8 mouse cellular contexts compared by ENCODE assay signal in genomic region chr7:30423071-30423641, GRCm38 (mm10). TPM values are rescaled to one million over a fixed set of nuclear protein-coding genes. Genes with fewer than 3 reads are reported as not detected.
DNase-seq lines count a peak whose midpoint lies in the region; ATAC-seq and TF ChIP-seq lines count a peak whose summit lies in the region.

No protein-coding gene starts in this region.

- WGBS in forebrain, embryonic 16.5 days = 49% methylated on average over 23 of the region's 23 CpGs
- 36% methylated on average over 23 of the region's 23 CpGs for WGBS in intestine, embryonic 15.5 days
- 12% methylated on average over 23 of the region's 23 CpGs for WGBS in liver, embryonic 16.5 days (ENCODE audit: insufficient replicate concordance)

- H3K27ac ChIP-seq in ES-E14 (ENCODE audit: insufficient read depth, low read depth, low read length, poor library complexity, severe bottlenecking) = no peak overlapping the region
- no peak overlapping the region for H3K27ac ChIP-seq in forebrain, embryonic 16.5 days (ENCODE audit: low read length)
- H3K27ac ChIP-seq in intestine, embryonic 15.5 days = peak overlapping the region; percentile 38; the same call in 1 of the 2 replicates
- H3K27ac ChIP-seq in liver, embryonic 16.5 days (ENCODE audit: low read length) = peak overlapping the region; percentile 64

- peak overlapping the region; percentile 79 to 86 for H3K4me3 ChIP-seq in ES-E14 (ENCODE audit: insufficient read depth in 1 of 2, low read depth in 1 of 2, low read length in 2 of 2, poor library complexity in 1 of 2, severe bottlenecking in 1 of 2)
- H3K4me3 ChIP-seq in forebrain, embryonic 16.5 days (replicated peaks; ENCODE audit: low read length) = peak overlapping the region; percentile 65
- H3K4me3 ChIP-seq in intestine, embryonic 15.5 days (replicated peaks) = peak overlapping the region; percentile 52
- H3K4me3 ChIP-seq in liver, embryonic 16.5 days (ENCODE audit: low read depth, low read length) = peak overlapping the region; percentile 64

- peaks cover 5% of the 10 kb centered on the region; the same call in 1 of the 2 replicates for H3K27me3 ChIP-seq in forebrain, embryonic 16.5 days (replicated peaks; ENCODE audit: control insufficient read depth, insufficient read depth, low read length)
- no peaks in the 10 kb centered on the region for H3K27me3 ChIP-seq in intestine, embryonic 15.5 days (replicated peaks)
- peaks cover 3% of the 10 kb centered on the region; the same call in 1 of the 2 replicates for H3K27me3 ChIP-seq in liver, embryonic 16.5 days (ENCODE audit: control insufficient read depth, insufficient read depth, low read depth, low read length)

- ATAC-seq in forebrain, embryonic 16.5 days = no peak
- no peak for ATAC-seq in intestine, embryonic 15.5 days
- no peak for ATAC-seq in liver, embryonic 16.5 days (ENCODE audit: low read depth)

- peak; percentile 52 for DNase-seq in cerebellum, adult 8-10 months
- DNase-seq in cerebellum, adult 11 months = no peak
- no peak for DNase-seq in ES-E14 (ENCODE audit: low read depth, low spot score)
- DNase-seq in right cerebral cortex, postnatal 10 days (ENCODE audit: low spot score in 2 of 2) = peak; percentile 57 to 63
- DNase-seq in embryo, embryonic 10 days (ENCODE audit: low spot score) = no peak

- H3K36me3 ChIP-seq in ES-E14 (ENCODE audit: control insufficient read depth, insufficient read depth, low read length, poor library complexity, severe bottlenecking) = peaks cover 38% of the 10 kb centered on the region
- no peaks in the 10 kb centered on the region; the same call in 1 of the 2 replicates for H3K36me3 ChIP-seq in forebrain, embryonic 16.5 days (ENCODE audit: control insufficient read depth, insufficient read depth)
- peaks cover 4% of the 10 kb centered on the region; the same call in 1 of the 2 replicates for H3K36me3 ChIP-seq in intestine, embryonic 15.5 days
- H3K36me3 ChIP-seq in liver, embryonic 16.5 days (ENCODE audit: control insufficient read depth, insufficient read depth) = no peaks in the 10 kb centered on the region

- peaks cover 0 to 1% of the 10 kb centered on the region in 2 experiments; a peak in 1 of 4 replicates for H3K4me1 ChIP-seq in ES-E14 (ENCODE audit: control insufficient read depth in 2 of 2, insufficient read depth in 2 of 2, low read length in 2 of 2, poor library complexity in 1 of 2)
- H3K4me1 ChIP-seq in forebrain, embryonic 16.5 days (replicated peaks; ENCODE audit: control insufficient read depth, insufficient read depth, low read length) = peaks cover 12% of the 10 kb centered on the region
- peaks cover 13% of the 10 kb centered on the region; the same call in 1 of the 2 replicates for H3K4me1 ChIP-seq in intestine, embryonic 15.5 days (replicated peaks)
- peaks cover 15% of the 10 kb centered on the region for H3K4me1 ChIP-seq in liver, embryonic 16.5 days (ENCODE audit: control insufficient read depth, low read depth, low read length)

- H3K4me2 ChIP-seq in forebrain, embryonic 16.5 days (ENCODE audit: low read length) = peak overlapping the region; percentile 69
- H3K4me2 ChIP-seq in intestine, embryonic 15.5 days (replicated peaks) = peak overlapping the region; percentile 87
- peak overlapping the region; percentile 87 for H3K4me2 ChIP-seq in liver, embryonic 16.5 days (ENCODE audit: low read depth, low read length)

- H3K9me3 ChIP-seq in ES-E14 (ENCODE audit: control insufficient read depth, insufficient read depth, low read depth, low read length) = no peaks in the 10 kb centered on the region
- no peaks in the 10 kb centered on the region for H3K9me3 ChIP-seq in forebrain, embryonic 16.5 days (ENCODE audit: control insufficient read depth, low read length)
- no peaks in the 10 kb centered on the region; the same call in 1 of the 2 replicates for H3K9me3 ChIP-seq in intestine, embryonic 15.5 days
- no peaks in the 10 kb centered on the region for H3K9me3 ChIP-seq in liver, embryonic 16.5 days (replicated peaks; ENCODE audit: control insufficient read depth, low read length)

- peak overlapping the region; percentile 74 for H3K9ac ChIP-seq in ES-E14 (ENCODE audit: insufficient read depth, low read depth, low read length, poor library complexity, severe bottlenecking)
- H3K9ac ChIP-seq in forebrain, embryonic 16.5 days (replicated peaks; ENCODE audit: low read depth, low read length) = peak overlapping the region; percentile 71
- peak overlapping the region; percentile 53 for H3K9ac ChIP-seq in intestine, embryonic 15.5 days
- peak overlapping the region; percentile 15; the same call in 1 of the 2 replicates for H3K9ac ChIP-seq in liver, embryonic 16.5 days (ENCODE audit: low read depth, low read length)

- in situ Hi-C loops in ES-E14 (cut with MboI; ENCODE audit: low sequenced_read_pairs in 2 of 2, unreplicated experiment in 2 of 2) = no loop called here

TF ChIP-seq in ES-E14, 5 proteins besides CTCF, POLR2A, EP300 and RAD21:
- TF ChIP-seq MAFK (IDR thresholded peaks at IDR 0.05; ENCODE audit: insufficient read depth, low read depth, low read length) = no peak
- peak; percentile 84 for TF ChIP-seq HCFC1 (IDR thresholded peaks at IDR 0.05; ENCODE audit: borderline replicate concordance, insufficient read depth, low read length)

RNA-seq across cellular contexts. Expression of gene Nfkbid, which starts 1.6 kb away (rescaled TPM):
- 4.2 and 8.2 TPM in 2 replicates for total RNA-seq in ES-E14 (2012; rRNA removed)
- polyA plus RNA-seq in forebrain, embryonic 16.5 days (2015; fragmentation: Nextera tagmentation; extraction: Ambion mirVana) = 2.3 and 3.4 TPM in 2 replicates
- 2.1 and 2.4 TPM in 2 replicates for polyA plus RNA-seq in intestine, embryonic 15.5 days (2015; fragmentation: Nextera tagmentation; extraction: Ambion mirVana)
- 1.4 and 1.7 TPM in 2 replicates for polyA plus RNA-seq in liver, embryonic 16.5 days (2015; fragmentation: Nextera tagmentation; extraction: Ambion mirVana)

RNA-seq across cellular contexts. Expression of gene Hcst, which starts 3.5 kb away (rescaled TPM):
- not detected in 2 replicates for total RNA-seq in ES-E14 (2012; rRNA removed)
- polyA plus RNA-seq in forebrain, embryonic 16.5 days (2015; fragmentation: Nextera tagmentation; extraction: Ambion mirVana) = not detected in 2 replicates
- 2.2 and 2.5 TPM in 2 replicates for polyA plus RNA-seq in intestine, embryonic 15.5 days (2015; fragmentation: Nextera tagmentation; extraction: Ambion mirVana)
- 7.2 and 7.8 TPM in 2 replicates for polyA plus RNA-seq in liver, embryonic 16.5 days (2015; fragmentation: Nextera tagmentation; extraction: Ambion mirVana)

RNA-seq across cellular contexts. Expression of gene Tyrobp, which starts 9.6 kb away (rescaled TPM):
- total RNA-seq in ES-E14 (2012; rRNA removed) = not detected in 2 replicates
- 14.0 and 19.1 TPM in 2 replicates for polyA plus RNA-seq in forebrain, embryonic 16.5 days (2015; fragmentation: Nextera tagmentation; extraction: Ambion mirVana)
- polyA plus RNA-seq in intestine, embryonic 15.5 days (2015; fragmentation: Nextera tagmentation; extraction: Ambion mirVana) = 49.8 and 63.7 TPM in 2 replicates
- polyA plus RNA-seq in liver, embryonic 16.5 days (2015; fragmentation: Nextera tagmentation; extraction: Ambion mirVana) = 150 and 154 TPM in 2 replicates

RNA-seq across cellular contexts. Expression of gene Aplp1, which starts 22.2 kb away (rescaled TPM):
- total RNA-seq in ES-E14 (2012; rRNA removed) = 36.9 and 63.7 TPM in 2 replicates
- polyA plus RNA-seq in forebrain, embryonic 16.5 days (2015; fragmentation: Nextera tagmentation; extraction: Ambion mirVana) = 584 and 649 TPM in 2 replicates
- 39.0 and 40.8 TPM in 2 replicates for polyA plus RNA-seq in intestine, embryonic 15.5 days (2015; fragmentation: Nextera tagmentation; extraction: Ambion mirVana)
- polyA plus RNA-seq in liver, embryonic 16.5 days (2015; fragmentation: Nextera tagmentation; extraction: Ambion mirVana) = 4.2 and 4.4 TPM in 2 replicates

RNA-seq across cellular contexts. Expression of gene Kirrel2, which starts 34.3 kb away (rescaled TPM):
- total RNA-seq in ES-E14 (2012; rRNA removed) = 10.7 and 29.8 TPM in 2 replicates
- polyA plus RNA-seq in forebrain, embryonic 16.5 days (2015; fragmentation: Nextera tagmentation; extraction: Ambion mirVana) = 0.22 and 0.43 TPM in 2 replicates
- polyA plus RNA-seq in intestine, embryonic 15.5 days (2015; fragmentation: Nextera tagmentation; extraction: Ambion mirVana) = 2.0 and 3.0 TPM in 2 replicates
- 0.12 and 0.23 TPM in 2 replicates for polyA plus RNA-seq in liver, embryonic 16.5 days (2015; fragmentation: Nextera tagmentation; extraction: Ambion mirVana)

Comparison
In these comparisons a context has a peak if more than half of its experiments do, and no peak if none do; other contexts are left out.
1. DNase-seq: peak in cerebellum, adult 8-10 months (single experiment) and right cerebral cortex, postnatal 10 days (2 of 2); none in cerebellum, adult 11 months (single experiment), ES-E14 (single experiment) and embryo, embryonic 10 days (single experiment).
2. H3K27ac ChIP-seq: peak in intestine, embryonic 15.5 days (single experiment) and liver, embryonic 16.5 days (single experiment); none in ES-E14 (single experiment) and forebrain, embryonic 16.5 days (single experiment).
3. H3K9ac ChIP-seq: peak in every context shown above with its lines; median percentile 74 in ES-E14; 71 in forebrain, embryonic 16.5 days; 53 in intestine, embryonic 15.5 days; 15 in liver, embryonic 16.5 days.
4. Peak in every context shown above with its lines, with median percentiles within 50 percentile points of each other: H3K4me3 ChIP-seq and H3K4me2 ChIP-seq.